Mouse (Mus musculus) layer of hippocampus, postnatal 25 days (tissue): ENCODE results near the gene Rbfox3. TPM values are rescaled to one million over a fixed set of nuclear protein-coding genes. Genes with fewer than 3 reads are reported as not detected.
A peak's percentile ranks its signal among the peaks of the same experiment; 100 is the strongest.

Experiments used
- DNase-seq, 2 experiments: peaks; one replicate each; pipeline ENCODE4 v3.0.0; 2022; ENCODE audit warnings: mixed read lengths in 2 of 2, low spot score in 1 of 2; ENCODE audit errors: extremely low spot score in 1 of 2
- total RNA-seq, 2 experiments: library from RNA; stranded (reverse); gene quantifications; 2 replicates each; pipeline ENCODE4 v1.2.3; 2021

Rbfox3 gene
- total RNA-seq, 2 experiments from 2014 or later: 266 to 285 TPM

DNA sequence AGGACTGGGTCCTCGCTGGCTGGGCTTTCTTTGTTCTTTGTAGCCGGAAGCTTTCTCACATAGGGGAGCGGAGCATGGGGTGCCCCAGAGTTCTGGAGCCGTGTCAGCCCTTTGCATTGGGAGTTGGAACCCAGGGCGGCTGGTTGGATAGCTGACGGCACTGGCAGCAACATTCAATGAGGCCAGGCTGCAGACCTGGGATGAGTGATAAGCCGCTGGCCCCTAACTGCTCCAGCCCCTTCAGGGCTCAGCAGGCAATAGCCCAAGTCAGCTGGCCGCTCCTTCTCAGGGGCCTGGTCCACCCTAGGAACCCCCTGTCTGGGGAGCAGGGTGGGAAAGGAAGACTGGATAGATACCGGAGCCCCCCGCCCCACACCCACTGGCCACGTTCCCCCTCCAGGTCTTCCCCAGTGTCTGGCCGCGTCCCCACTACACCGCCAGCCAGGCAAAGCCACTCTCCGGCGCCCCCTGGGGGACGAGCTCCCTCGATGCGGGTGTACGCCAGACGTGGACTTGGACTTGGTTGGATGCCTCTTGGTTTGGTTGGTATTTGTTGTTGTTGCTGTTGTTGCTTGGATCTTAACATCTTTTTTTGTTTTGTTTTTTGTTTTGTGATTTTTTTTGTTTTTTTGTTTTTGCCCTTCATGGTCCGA is 420.7 kb downstream of the Rbfox3 start:
- peak; percentile 73 to 88 for DNase-seq

DNA sequence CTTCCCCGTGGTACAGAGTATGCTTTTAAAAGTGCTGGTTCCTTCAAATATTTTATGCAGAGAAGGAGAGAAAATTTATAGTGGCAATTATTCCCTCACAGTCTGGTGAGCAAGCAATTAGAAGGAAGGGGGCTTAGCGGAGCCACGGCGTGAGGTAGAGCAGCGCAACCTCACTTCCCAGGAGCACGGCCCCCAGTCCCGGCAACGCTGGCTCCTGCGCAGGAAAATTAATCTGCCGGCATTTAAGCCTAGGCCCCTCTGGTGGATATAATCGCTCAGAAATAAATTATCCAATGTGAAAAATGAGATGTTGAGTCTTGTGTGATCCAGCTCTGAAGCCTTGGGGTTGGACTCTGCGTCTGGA is 422.5 kb downstream of the Rbfox3 start:
- DNase-seq: no peak

DNA sequence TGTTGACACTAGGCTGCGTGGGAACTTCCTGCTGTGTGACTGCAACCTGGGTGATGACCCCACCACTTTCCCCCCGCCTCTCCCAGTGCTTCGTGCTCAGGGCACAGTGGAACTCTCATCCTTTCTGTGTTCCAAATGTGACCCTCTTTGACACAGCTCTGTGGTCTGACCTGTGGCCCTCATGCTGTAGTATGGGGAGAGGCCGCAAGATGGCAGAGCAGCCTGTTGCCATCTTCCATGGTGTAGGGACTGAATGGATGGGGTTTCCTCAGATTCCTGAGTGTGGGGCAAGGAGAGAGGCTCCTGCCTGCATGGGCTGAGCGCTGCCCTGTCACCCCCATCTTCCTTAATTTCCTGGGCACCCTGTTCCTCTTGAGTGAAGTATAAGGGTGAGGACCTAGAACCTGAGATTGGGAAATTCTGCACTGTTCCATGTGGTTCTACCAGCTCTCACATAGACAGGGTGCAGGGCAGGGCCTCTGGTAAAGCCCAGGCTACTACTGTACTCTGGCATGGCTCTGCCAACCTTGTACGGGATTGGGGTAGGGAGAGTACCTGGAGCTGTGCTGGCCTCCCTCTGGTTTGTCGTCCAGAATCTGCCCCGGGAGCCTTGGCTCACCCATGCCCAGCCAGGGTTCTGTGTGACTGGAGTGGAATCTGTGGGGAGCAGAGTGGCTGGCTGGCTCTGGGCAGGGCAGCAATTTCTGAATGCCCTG is 423.0 kb downstream of the Rbfox3 start:
- DNase-seq: no peak

DNA sequence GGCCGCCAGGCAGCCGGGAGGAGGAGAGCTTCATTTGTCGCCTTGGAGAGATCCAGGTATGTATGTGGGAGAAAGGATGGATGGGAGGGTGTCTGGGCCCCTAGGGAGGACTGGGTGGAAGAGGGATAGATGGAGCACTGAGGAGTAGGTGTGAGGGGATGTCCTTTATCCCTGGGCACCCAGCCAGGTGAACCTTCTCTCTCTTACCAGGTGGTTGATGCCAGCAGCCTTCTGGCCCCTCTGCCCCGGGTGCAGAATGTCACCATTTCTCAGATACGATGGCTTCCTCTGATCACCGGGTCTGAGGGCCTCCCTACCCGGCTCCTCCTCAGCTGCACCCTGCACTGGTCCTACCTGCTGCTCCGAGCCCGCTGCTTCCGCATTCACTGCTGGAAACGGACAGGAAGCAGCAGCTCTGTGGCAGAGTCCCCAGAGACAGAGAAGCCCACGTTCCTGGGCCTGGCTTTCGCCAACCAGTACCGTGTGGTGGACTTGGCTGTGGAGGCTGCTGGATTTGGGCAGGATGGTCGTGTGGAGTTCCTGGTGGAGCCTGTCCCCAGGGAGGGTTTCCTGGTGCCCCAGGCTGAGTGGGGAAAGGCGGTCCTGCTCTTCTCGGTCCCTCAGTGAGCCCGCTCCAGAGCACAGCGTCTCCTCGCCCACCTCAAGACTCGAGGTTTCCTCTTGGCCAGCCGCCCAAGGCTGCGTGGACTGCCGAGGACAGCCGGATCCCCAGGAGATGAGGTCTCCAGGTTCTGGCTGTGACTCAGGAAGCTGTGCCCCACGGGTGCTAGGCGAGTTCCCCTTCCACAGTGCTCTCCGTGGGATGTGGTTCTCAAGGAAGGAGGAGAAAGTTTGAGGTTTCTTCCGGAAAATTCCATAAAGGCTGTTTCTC is 424.3 kb downstream of the Rbfox3 start:
- no peak for DNase-seq

DNA sequence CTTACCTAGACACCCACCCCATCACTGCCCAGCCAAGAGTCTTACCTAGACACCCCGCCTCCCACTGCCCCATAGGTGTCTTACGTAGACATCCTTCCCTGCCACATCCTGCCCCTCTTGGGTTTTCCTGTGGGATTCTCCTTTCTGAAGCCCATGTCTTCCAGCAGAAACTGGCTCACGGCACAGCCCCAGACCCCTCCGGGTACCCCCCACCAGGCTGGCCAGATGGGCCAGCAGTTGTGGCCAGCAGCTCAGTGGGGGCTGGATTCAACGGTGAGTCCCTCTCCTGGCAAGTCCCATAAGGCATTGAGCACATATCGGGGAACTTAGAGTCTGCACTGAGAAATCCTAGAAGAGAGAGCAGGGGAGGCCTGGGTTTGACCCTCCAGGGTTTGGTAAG is 425.1 kb downstream of the Rbfox3 start:
- DNase-seq: no peak

DNA sequence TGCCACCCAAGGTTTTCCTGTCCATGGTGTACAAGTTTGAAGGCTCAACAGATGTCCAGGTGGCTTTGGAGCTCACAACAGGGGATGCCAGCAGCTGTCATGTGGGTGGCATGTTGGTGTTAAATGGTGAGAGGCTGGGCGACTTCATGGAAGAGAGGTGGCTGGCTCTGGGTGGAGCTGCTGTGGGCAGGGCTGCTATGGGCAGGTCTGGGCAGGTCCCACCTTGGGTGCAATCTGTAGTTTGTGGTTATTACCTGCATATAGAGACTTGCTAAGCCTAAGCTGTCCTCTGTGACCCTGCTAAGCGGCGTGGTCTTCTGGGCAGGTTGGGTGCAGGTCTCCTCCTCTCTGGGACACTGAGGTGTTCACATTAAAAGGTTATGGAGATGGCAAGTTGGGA is 425.6 kb downstream of the Rbfox3 start:
- no peak for DNase-seq

DNA sequence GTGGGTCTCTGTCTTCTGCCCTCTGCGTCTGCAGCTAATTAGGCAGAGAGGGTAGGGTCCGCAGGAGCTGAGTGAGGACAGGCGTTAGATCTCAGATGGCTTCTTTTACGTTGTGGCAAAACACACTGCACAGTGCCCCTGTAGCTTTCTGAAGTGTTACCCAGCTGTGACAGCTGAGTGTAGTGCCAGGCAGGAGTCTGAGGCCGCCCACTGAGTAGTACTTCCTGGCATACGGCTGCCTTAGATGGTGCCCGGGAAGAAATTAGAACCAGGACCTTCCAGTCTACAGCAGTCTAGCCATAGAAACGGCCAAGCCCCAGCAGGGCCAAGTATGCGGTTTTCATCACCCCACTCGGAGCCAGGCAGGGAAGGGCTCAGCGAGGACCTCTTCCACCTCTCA is 426.1 kb downstream of the Rbfox3 start:
- DNase-seq: no peak

DNA sequence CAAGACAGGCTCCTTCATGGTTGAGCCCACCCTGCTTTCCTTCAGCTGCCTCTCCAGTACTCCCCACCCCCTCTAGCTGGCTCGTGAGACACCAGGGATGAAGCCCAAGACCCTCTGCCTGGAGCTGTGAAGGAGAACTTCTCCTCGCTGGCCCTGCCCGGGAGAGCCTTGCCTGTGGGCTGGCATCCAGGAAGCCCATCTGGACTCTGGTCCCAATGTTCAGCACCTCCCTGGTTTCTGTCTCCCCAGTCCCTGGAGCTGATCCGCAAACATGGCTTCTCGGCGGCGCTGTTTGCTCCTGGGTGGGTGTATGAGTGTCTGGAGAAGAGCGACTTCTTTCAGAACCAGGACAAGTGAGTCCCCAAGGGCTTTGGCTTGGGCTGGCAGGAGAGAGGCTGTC is 427.2 kb downstream of the Rbfox3 start:
- no peak for DNase-seq

DNA sequence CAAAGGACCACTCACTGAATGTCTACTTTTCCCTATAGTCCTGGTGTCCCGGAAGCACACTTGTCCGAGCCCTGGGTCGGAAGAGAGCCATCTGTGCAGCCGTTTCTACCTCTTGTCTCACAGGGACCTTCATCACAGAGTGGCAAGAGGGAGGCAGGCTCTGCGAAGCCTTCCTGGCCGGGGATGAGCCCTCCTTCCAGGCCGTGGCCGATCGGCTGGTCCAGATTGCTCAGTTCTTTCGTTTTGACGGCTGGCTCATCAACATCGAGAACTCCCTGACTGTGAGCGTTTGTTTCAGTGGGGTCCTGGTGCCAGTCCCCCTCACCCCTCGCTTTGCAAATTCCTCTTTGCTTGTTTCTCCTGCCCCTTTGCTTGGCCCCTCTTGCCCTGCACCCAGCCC is 429.6 kb downstream of the Rbfox3 start:
- DNase-seq: no peak

DNA sequence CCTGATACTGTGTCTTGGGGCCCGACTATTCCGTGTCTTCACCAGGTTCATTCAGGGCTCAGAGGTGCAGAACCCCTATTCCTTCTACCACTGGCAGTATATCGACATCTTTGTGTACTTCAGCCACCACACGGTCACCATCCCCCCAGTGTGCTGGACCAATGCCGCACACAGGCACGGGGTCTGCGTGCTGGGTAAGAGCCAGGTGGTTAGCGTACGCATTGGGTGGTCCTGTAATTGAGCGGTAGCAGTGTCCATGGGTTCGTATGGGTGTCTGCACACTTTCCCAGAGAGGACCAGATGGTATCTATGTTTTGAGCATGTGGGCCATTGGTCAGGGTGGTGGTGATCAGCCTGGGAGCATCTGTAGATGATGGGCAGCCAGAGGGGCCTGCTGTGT is 430.2 kb downstream of the Rbfox3 start:
- no peak for DNase-seq

DNA sequence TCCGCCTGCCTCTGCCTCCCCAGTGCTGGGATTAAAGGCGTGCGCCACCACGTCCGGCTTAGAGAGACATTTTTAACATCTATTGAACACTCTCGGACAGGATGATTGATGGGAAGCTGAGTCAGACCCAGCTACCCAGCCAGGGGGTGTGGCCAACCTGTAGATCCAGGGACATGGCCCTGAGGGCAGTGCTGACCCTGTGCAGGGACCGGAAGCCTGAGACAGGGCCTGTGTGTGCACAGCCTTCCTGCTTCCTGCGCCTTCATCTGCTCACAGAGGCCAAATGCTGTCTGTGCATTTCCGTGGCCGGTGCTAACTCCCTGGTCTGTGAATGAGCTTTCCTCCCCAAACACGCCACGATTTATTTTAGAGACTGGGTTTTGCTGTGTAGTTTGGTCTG is 431.6 kb downstream of the Rbfox3 start:
- DNase-seq: no peak

DNA sequence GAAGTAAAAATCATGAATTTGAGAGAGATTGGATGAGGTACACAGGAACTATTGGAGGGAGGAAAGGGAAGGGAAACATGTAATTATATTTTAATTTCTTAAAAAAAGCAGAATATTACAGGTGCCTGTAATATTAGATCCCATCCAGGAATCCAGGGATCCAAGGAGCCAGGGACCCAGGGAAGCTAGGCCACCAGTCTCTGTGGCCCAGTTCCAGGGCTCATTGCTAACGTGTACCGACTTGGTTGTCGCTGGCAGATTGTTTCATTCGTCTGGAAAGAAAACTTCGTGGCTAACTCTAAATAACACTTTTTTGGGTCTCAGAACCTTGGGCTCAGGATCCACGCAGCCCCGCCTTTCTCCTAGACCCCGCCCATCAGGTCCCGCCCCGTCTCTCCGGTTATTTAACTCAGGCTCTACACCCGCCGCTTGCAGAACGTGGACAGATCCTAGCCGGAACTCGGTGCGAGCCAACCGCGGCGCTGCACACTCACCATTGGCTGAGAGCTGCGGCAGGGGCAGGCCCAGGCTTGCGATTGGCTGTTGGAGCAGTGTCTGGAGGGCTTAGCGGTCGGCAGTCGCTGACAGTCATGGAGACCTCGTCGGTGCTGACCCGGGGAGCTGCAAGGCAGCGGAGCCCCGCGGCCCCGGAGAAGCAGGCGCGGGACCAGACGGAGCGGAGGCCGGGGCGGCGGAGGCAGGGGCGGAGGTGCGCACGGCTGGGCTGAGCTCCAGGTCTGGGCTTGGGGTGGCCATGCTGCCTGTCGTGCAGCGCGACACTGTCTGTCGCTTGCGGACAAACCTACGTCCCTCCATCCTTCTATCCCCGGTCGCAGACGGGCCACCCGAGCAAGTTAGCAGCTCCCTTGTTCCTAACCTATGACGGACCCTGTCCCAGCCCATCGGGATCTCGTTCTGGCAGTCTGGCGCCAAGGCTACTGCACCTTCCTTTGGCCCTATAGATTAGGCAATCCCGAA is 434.7 kb downstream of the Rbfox3 start, which contains the start of gene Engase:
TSS of gene Engase (plus strand) at position 434 of the 978 bp plus-strand sequence.
- peak; percentile 87 to 94 for DNase-seq

DNA sequence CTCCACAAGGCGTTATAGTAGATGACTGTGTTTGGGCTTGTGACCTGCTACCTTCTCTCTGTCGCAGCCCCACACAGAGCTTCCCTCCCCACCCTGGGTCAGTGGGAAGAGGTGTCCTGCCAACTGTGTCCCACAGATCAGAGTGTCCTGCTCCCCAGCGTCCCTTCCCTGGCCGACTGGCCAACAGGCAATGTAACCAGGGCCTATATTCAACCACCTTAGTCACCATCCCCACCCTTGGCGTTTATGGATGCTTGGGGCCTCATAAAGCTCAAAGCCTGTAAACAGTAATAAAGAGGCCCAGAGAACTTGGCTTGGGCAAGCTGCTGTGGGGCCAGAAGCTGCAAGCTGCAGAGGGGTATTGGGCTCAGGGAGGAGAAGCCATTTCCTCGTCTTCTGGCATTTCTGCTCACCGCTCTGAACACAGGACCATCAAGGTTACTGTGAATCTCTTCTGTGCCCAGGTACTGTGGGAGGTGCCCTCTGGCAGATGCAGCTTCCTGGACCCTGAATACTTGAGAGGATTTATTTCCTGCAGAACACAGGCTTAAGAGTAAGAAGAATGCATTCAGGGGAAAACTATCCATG is 435.8 kb downstream of the Rbfox3 start:
- no peak for DNase-seq

DNA sequence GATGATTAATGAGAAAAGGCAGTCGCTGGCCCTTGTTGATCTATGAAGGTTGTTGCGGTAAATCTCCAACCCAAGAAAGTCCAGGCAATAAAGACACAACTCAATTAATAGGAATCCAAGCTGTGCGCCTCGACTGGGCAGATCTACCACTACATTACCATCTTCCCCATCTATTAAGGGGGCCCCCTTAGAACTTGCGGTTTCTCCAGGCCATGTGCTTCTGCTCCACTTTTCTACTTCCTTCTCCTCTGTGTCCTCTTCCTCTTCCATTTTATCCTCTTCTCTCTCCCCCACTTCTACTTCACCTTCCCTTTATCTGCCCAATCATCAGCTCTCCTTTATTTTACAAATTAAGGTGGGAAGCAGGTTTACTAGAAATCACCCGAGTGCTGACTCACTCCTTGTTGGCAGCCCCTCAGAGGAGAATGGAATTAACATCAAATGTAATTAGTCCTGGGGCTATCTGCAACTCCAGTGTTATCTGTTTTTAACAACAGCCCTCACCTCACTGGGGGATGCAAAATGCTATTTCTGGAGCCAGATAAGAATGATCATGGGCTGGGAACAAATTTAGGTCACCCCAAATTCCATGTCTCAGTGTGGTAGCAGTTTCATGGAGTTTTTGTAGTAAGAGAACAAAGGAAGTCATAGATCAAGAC is 437.4 kb downstream of the Rbfox3 start:
- DNase-seq: no peak

DNA sequence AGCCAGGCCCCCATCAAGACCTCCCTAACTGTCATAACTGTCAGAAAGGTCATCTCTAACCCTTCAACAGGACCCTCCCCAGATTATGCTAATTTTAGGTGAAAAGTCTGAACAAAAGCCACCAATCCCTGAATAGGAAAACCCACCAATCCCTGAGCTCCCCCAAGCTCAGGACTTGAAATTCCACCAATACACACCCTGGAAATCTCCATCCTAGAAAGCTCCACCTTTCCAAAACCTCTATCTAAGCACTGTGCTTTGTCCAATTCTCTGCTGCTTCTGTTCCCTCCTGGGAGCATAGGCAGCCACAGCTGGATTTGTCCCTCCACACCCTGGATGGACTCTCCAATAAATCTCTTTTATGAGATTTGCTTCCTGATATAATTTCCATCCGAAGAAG is 438.2 kb downstream of the Rbfox3 start:
- no peak for DNase-seq

DNA sequence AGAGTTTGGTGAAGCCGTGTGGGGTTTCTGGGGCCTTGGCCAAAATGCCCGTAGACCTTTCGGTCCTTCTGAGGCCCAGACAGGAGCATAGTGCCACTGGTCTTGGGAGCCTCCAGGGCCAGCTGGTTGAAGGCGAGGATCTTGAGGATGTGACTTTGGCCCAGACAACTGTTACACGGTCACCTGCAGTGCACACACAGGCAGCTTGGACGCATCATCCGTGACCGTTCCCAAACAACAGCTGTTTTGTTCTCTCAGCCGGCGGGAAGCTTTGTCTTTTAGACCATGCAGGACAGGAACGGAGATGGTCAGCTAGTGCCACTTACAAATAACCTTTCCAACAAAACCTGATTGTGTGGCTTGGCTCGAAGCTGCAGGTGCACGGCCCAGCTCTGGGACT is 439.7 kb downstream of the Rbfox3 start:
- DNase-seq: no peak

DNA sequence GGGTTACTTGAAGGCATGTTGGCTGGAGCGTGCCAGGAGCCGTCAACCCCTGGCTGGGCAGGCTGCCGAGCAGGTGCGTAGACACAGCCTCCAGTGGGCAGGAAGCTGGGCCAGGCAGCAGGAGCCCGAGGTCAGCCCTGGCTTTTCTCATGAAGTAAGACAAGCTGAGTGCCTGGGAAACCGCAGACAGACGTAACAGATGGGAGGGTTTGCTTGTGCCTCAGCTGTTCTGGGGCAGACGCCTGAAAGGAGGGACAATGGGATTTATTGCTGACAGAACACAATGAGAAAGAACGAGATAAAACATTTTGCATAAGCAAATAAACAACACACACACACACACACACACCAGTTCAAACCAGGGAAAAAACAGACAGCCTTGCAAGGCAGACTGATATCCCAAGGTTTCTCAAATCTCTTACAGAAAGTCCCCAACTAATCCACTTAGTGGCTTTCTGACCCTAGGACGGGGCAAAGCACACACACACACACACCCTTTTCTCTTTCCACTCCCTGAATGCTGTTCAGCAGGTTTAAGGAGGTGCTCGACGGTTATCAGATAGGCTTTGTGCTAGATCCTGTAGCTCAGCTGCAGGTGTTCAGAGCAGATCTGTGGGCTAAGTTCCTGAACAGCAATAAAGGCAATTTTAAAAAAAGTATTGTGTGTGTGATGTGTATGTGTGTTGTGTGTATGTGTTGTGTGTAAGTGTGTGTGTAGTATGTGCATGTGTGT is 441.0 kb downstream of the Rbfox3 start:
- no peak for DNase-seq

DNA sequence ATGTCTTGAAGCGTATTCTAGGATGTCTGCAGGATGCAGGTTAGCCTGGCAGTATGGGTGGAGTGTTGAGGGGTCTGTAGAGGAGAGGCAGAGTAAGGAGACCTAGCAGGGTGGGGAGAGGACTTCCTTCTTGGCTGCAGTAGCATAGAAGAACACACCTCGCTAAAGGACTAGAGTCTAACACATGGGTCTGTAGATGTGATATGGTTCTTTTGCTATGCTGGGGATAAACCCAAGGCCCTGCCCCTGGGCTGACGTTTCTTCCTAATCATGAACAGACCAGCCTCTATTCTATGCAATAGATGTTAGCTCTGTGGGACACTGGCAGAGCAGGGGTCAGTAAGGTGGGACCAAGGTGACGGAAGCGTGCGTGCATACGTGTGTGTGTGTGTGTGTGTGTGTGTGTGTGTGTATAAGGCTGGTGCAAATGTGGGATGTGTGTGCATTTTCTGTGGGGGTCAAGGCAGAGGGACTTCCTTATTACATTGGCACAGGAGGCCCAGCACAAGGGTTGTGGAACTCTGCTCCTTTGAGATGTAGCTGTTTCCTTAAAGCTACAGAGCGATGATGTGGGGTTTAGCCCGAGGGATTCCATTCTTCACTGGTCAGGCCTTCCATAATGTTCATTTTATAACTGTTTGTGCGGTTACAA is 441.8 kb downstream of the Rbfox3 start:
- no peak for DNase-seq
